Mouse (Mus musculus): ENCODE measurements at regions not wholly inside any gene's neighbourhood (a gene's known extent, or its start where the extent isn't known, plus 50 kb on each side); places are given as distances from the start of the nearest gene placed in this dataset.

DNA sequence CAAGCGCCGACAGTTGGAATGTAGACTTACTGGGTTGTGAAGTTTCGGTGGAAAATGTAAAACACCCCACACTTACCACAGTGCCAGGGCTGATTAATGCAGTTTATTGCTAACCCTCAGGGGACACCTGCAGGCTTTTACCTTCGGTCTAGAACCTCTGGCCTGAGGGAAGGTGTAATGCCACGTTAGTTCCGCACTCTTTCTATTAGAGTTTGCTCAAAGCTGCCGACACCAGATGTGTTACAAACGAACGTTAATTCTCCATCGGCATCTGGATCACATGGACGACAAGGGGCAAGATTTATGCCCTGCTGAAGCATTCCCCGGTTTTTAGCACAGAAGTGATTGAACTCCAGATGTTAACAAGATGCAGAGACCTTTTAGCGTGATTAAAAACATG lies 57.7 kb upstream of the Gorab start:
- WGBS: 89% methylated on average over 13 of the region's 13 CpGs
- no peak for ATAC-seq (ENCODE audit: low FRiP score, low read depth)
- Histone ChIP-seq H3K9ac (replicated peaks) (no peak overlapping the region), H3K4me3 (no peak overlapping the region), H3K9me3 (no peaks in the 10 kb centered on the region), H3K36me3 (no peaks in the 10 kb centered on the region), H3K4me1 (no peaks in the 10 kb centered on the region), H3K4me2 (replicated peaks) (no peak overlapping the region), H3K27ac (replicated peaks) (no peak overlapping the region), H3K27me3 (no peaks in the 10 kb centered on the region)

DNA sequence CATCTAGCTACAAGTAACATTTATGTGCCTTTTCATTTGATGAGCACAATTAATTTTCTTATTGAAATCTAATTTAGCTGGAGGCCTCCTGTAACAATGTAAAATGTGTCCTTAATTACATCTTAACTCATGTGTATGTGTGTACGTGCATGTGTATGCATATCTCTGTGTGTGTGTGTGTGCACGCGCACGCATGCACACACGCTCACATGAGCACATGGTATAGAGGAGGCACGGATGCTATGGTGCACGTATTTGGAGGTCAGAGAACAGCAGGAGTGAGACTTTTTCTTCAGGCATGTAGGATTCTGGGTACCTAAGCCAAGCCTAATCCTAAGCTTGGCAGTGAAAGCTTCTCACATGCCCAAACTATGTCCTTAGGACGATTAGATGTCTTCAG lies 52.9 kb upstream of the Gorab start:
- ATAC-seq (ENCODE audit: low FRiP score, low read depth): no peak
- 89% methylated on average over 8 of the region's 8 CpGs for WGBS

More for the DNA sequence above, 52.9 kb upstream of the Gorab start:
- no peaks in the 10 kb centered on the region for H3K4me1 ChIP-seq
- no peaks in the 10 kb centered on the region for H3K9me3 ChIP-seq
- H3K4me2 ChIP-seq (replicated peaks): no peak overlapping the region
- no peak overlapping the region for H3K9ac ChIP-seq (replicated peaks)
- no peak overlapping the region for H3K27ac ChIP-seq (replicated peaks)
- H3K27me3 ChIP-seq: no peaks in the 10 kb centered on the region
- no peak overlapping the region for H3K4me3 ChIP-seq
- H3K36me3 ChIP-seq: no peaks in the 10 kb centered on the region

Measured in midbrain, embryonic 12.5 days (tissue).